Mouse (Mus musculus) midbrain, embryonic 12.5 days (tissue): ENCODE data around the gene Fam72a. TPM values are rescaled to one million over a fixed set of nuclear protein-coding genes. Genes with fewer than 3 reads are reported as not detected.
A peak's percentile ranks its signal among the peaks of the same experiment; 100 is the strongest.

Source experiments
- ATAC-seq: fragments of 200-750 bp; cut with Nextera tagmentation; 2 replicates; pipeline ENCODE4 v1.8.0; 2017; ENCODE audit warnings: low read depth, moderate TSS enrichment, moderate library complexity; ENCODE audit not compliant: low FRiP score
- H3K27ac ChIP-seq: fragments of 300-500 bp; sonication (generic); replicated peaks from 2 replicates; pipeline ENCODE4 v1.5.1; 2016; ENCODE audit warnings: mild to moderate bottlenecking
- H3K27me3 ChIP-seq: fragments of 300-500 bp; sonication (generic); 2 replicates; pipeline ENCODE4 v1.6.1; 2016; ENCODE audit warnings: mild to moderate bottlenecking
- H3K36me3 ChIP-seq: fragments of 300-500 bp; sonication (generic); 2 replicates; pipeline ENCODE4 v1.6.1; 2016
- H3K4me1 ChIP-seq: fragments of 300-500 bp; sonication (generic); 2 replicates; pipeline ENCODE4 v1.6.1; 2016
- H3K4me2 ChIP-seq: fragments of 300-500 bp; sonication (generic); replicated peaks from 2 replicates; pipeline ENCODE4 v1.6.1; 2016; ENCODE audit warnings: mild to moderate bottlenecking, moderate library complexity
- H3K4me3 ChIP-seq: fragments of 300-500 bp; sonication (generic); 2 replicates; pipeline ENCODE4 v1.5.1; 2016; ENCODE audit warnings: mild to moderate bottlenecking
- H3K9ac ChIP-seq: fragments of 300-500 bp; sonication (generic); replicated peaks from 2 replicates; pipeline ENCODE4 v1.6.1; 2016; ENCODE audit warnings: mild to moderate bottlenecking, moderate library complexity
- H3K9me3 ChIP-seq: fragments of 300-500 bp; sonication (generic); 2 replicates; pipeline ENCODE4 v1.6.1; 2016; ENCODE audit warnings: mild to moderate bottlenecking
- WGBS: fragments of 180-500 bp; shearing (Covaris S2); methylation state at CpG from one replicate; pipeline ENCODE4 v1.1.7; 2016; 5-methylcytosine and 5-hydroxymethylcytosine counted together
- polyA plus RNA-seq: library from polyadenylated mRNA; unstranded; fragments of >200 nt; fragmentation: Nextera tagmentation; extraction: Ambion mirVana; gene quantifications from 2 replicates; pipeline ENCODE4 v1.2.1, GENCODE M21; 2016

Fam72a gene
- polyA plus RNA-seq: 4.1 TPM in 2 replicates

DNA sequence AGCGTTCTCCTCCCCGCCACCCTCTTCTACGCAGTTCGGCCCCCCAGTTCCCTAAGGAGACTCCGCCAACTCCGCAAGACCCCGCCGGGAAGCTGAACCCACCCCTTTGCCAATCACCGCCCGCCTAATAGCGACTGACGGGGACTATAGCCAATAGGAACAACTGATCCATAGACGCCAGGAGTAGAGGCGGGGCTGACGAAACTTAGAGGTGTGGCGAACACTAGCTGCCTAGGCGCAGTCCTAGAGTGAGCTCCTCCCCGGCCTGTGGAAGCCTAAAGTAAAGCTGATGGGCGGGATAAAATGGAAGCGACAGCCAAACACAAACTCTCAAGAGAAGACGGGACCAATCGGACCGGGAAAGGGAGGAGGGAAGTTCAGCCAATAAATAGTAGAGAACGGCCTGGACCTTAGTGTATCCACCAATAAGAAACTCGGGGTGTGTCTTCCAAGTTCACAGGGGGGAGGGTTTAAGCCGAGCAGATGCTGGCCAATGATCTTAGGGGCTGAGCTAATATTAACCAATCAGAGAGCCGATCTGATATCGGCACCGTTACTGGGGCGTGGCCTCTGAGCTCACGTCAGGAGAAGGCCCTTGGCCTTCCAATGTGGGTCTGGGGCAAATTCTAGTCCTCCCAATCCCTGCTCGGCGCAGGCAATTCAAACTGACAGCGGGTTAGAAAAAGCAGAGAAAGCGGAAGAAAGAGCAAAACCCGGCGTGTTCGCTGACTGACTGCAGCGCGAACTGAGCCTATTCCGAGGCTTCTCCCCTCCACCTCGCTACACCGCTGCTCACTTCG, at the start of gene Fam72a, which contains the start of gene Srgap2:
Gene Fam72a, plus strand, starts transcription at position 623 of the 800 bp plus-strand sequence.
Gene Srgap2, minus strand, starts transcription at position 72 of the 800 bp plus-strand sequence.
- Histone ChIP-seq H3K9ac (peak within 1 kb of the TSS; percentile 92), H3K36me3 (no peaks in the 10 kb centered on the region), H3K4me1 (peaks cover 47% of the 10 kb centered on the region), H3K4me3 (peak within 1 kb of the TSS; percentile 64), H3K27me3 (no peaks in the 10 kb centered on the region), H3K9me3 (no peaks in the 10 kb centered on the region), H3K4me2 (peak within 1 kb of the TSS; percentile 81), H3K27ac (peak within 1 kb of the TSS; percentile 91)
- peak; percentile 97 for ATAC-seq
- WGBS: under 1% methylated on average over 44 of the region's 44 CpGs

DNA sequence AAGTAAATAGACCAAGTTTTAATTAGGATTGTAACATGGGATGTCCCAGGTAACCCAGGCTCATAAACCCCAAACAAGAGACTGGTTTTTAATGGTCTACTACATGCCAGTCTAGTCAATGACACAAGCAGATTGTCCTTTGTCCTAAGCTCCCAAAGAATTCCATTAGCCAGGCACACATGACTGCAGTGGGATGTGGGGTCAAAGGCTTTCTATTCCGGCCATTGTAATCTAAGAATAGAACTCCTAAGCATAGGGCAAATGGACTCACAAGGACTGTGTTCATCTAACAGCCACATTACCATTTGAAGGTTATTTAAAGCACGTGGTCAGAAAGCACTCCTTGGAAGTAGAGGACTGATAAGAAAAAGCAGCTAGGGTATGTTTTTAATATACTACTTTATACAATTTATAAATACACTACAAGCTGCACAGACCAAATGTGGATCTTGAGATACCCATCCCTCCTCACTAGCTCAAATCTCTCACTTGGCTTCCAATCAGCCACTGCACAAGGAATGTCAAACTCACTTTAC, 48.9 kb upstream of the Fam72a start:
- H3K9me3 ChIP-seq: peaks cover 6% of the 10 kb centered on the region
- no peaks in the 10 kb centered on the region for H3K27me3 ChIP-seq
- H3K27ac ChIP-seq: no peak overlapping the region
- ATAC-seq: no peak
- 0 out of 2 replicates have a peak, but pooled peaks cover 7% of the 10 kb centered on the region for H3K36me3 ChIP-seq
- H3K4me2 ChIP-seq: no peak overlapping the region
- no peak overlapping the region for H3K9ac ChIP-seq
- H3K4me1 ChIP-seq: peaks cover 3% of the 10 kb centered on the region; the same call in 1 of the 2 replicates
- no peak overlapping the region for H3K4me3 ChIP-seq
- 18% methylated on average over 2 of the region's 2 CpGs for WGBS

DNA sequence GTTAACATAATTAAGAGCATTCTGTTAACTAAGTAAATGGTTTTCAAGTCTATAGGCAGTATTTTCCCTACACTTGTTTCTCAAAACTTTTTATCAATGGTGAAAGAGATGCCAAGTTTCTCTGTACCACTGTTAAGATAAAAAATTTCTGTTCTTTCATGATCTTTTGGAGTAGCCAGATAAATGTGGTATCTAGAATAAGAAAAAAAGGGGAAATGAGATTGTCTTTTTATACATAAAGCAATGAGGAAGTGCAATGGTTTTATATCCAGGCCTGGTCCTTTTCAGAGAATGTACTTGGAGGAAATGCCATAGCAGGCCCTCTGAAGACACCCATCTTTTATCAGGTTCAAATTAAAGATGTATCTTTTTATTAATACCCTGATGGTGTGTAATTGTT, 46.3 kb upstream of the Fam72a start:
- Histone ChIP-seq H3K27me3 (no peaks in the 10 kb centered on the region), H3K4me2 (no peak overlapping the region), H3K4me1 (peaks cover 3% of the 10 kb centered on the region; the same call in 1 of the 2 replicates), H3K9ac (no peak overlapping the region), H3K4me3 (no peak overlapping the region), H3K36me3 (0 out of 2 replicates have a peak, but pooled peaks cover 7% of the 10 kb centered on the region), H3K9me3 (peaks cover 6% of the 10 kb centered on the region), H3K27ac (no peak overlapping the region)
- ATAC-seq: no peak

DNA sequence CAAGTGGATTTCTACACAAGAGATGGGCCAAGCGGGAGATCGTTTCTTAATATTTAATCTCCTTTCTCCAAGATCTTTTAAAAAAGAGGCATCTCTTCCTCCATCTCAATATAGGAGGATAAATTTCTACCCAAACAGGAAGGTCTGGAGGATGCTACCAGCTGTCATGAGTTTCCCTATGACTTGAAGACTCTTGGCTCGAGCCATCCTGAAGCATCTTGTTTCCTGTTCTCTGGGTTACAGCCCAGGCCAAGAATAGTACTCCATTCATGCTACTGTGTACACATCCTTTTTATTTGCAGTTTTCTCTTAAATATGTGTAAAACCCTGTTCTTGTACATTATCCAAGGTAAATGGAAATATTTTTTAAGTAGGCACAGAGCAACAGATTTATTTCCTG, 45.5 kb upstream of the Fam72a start:
- no peak for ATAC-seq
- Histone ChIP-seq H3K27ac (no peak overlapping the region), H3K9ac (no peak overlapping the region), H3K9me3 (peaks cover 6% of the 10 kb centered on the region), H3K4me2 (no peak overlapping the region), H3K27me3 (no peaks in the 10 kb centered on the region), H3K36me3 (0 out of 2 replicates have a peak, but pooled peaks cover 7% of the 10 kb centered on the region), H3K4me1 (peaks cover 8% of the 10 kb centered on the region), H3K4me3 (no peak overlapping the region)
- WGBS: 91% methylated on average over 3 of the region's 3 CpGs

DNA sequence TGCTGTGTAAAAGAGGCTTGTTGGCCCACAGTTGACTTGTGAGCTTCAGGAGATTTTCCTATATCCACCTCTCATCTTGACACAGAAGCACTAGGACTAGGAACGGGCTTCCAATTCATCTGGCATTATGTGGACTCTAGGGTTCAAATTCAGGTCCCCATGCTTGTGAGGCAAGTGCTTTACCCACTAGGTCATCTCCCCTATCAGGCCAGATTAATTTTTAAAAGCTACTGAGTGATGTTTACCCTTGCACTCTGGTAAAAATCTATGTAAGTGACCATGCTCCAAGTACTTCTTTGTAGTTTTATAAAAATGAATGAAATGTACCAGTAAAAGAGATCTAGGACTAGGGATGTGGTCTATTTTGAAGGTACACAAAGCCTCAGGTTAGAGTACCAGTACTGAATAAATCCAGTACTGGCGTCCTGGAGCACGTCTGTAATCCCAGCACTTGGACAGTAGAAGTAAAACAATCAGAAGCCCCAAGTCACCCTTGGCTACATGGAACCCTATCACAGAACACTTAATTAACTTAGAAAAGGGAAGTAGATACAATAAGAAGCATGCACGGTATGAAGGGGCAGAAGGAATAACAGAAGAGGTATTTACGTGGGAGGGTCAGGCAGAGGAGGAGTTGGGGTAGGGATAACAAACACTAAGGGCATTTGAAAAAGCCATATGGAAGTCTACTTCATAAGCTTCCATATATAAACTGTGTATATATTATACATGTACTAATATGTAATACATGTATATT, 41.4 kb upstream of the Fam72a start:
- no peak overlapping the region for H3K4me3 ChIP-seq
- H3K9me3 ChIP-seq: no peaks in the 10 kb centered on the region
- no peak overlapping the region for H3K27ac ChIP-seq
- peaks cover 9% of the 10 kb centered on the region for H3K4me1 ChIP-seq
- H3K36me3 ChIP-seq: no peaks in the 10 kb centered on the region
- no peak overlapping the region for H3K9ac ChIP-seq
- H3K27me3 ChIP-seq: no peaks in the 10 kb centered on the region
- 70% methylated on average over 5 of the region's 5 CpGs for WGBS
- ATAC-seq: no peak
- H3K4me2 ChIP-seq: no peak overlapping the region

DNA sequence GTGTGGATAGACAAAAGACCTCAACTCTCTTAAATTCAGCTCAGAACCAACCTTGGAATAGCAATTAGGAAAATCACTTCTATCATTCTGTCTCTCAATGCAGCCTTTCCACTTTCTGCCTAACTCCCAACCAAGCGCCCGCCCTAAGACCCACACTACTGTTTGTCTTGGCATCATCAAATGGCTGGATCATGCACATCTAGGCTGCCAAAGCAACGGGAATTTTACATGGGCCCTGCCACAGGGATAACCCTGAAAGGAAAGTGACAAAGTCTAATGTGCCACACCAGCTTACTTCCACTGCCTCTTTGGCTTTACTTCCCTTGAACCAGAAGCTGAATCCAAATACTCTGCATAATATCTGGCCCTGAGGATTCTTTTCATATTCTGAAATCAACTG, 38.4 kb upstream of the Fam72a start:
- Histone ChIP-seq H3K4me2 (no peak overlapping the region), H3K9me3 (no peaks in the 10 kb centered on the region), H3K9ac (no peak overlapping the region), H3K27ac (no peak overlapping the region), H3K27me3 (no peaks in the 10 kb centered on the region), H3K36me3 (no peaks in the 10 kb centered on the region), H3K4me3 (no peak overlapping the region), H3K4me1 (peaks cover 10% of the 10 kb centered on the region; the same call in 1 of the 2 replicates)
- WGBS: 87% methylated on average over 3 of the region's 3 CpGs
- ATAC-seq: no peak

DNA sequence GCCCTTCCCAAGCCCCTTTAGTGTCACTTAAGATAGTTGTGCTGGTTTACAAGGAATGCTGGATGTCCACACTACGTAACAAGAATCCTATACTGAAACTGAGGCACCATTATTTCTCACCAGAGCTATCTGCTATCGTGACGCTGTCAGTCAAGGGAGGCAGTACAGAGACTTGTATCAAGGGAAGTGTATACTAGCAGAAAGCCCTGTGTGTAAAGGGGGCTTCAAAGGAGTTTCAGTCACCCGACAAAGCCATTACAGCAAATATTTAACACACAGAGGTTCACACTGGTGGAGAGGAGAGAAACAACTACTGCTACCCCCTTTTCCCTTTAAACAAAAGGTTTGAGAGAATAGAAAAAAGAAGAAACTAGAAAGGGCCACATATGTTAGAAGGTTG, 36.1 kb upstream of the Fam72a start:
- Histone ChIP-seq H3K4me1 (peaks cover 10% of the 10 kb centered on the region; the same call in 1 of the 2 replicates), H3K27me3 (no peaks in the 10 kb centered on the region), H3K9me3 (no peaks in the 10 kb centered on the region), H3K4me2 (no peak overlapping the region), H3K36me3 (no peaks in the 10 kb centered on the region), H3K9ac (no peak overlapping the region), H3K4me3 (no peak overlapping the region), H3K27ac (no peak overlapping the region)
- no peak for ATAC-seq
- WGBS: 72% methylated on average over 4 of the region's 4 CpGs

DNA sequence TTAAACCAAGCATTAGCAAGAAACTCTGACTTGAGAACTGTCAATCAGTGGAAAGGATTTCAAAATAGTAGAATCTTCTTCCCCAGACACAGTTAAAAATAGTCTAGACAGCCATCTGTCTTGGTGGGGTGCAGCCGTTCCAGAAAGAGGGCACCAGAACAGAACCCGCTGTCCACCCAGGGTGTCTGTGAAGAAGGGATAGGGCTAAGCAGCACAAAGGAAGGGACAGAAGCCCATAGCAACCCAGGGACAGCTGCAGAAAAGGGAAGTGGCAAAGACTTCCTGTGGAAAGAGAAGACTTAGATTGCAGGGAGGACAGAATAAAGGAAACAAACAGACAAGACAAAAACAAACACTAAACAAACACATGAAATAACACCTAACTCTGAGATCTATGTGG, 35.3 kb upstream of the Fam72a start:
- no peak for ATAC-seq
- H3K36me3 ChIP-seq: no peaks in the 10 kb centered on the region
- no peak overlapping the region for H3K4me3 ChIP-seq
- H3K9ac ChIP-seq: no peak overlapping the region
- H3K4me1 ChIP-seq: peaks cover 4% of the 10 kb centered on the region; the same call in 1 of the 2 replicates
- H3K4me2 ChIP-seq: no peak overlapping the region
- H3K27ac ChIP-seq: no peak overlapping the region
- whole genome bisulfite sequencing: 75% methylated on average over 2 of the region's 2 CpGs
- H3K9me3 ChIP-seq: no peaks in the 10 kb centered on the region
- no peaks in the 10 kb centered on the region for H3K27me3 ChIP-seq

DNA sequence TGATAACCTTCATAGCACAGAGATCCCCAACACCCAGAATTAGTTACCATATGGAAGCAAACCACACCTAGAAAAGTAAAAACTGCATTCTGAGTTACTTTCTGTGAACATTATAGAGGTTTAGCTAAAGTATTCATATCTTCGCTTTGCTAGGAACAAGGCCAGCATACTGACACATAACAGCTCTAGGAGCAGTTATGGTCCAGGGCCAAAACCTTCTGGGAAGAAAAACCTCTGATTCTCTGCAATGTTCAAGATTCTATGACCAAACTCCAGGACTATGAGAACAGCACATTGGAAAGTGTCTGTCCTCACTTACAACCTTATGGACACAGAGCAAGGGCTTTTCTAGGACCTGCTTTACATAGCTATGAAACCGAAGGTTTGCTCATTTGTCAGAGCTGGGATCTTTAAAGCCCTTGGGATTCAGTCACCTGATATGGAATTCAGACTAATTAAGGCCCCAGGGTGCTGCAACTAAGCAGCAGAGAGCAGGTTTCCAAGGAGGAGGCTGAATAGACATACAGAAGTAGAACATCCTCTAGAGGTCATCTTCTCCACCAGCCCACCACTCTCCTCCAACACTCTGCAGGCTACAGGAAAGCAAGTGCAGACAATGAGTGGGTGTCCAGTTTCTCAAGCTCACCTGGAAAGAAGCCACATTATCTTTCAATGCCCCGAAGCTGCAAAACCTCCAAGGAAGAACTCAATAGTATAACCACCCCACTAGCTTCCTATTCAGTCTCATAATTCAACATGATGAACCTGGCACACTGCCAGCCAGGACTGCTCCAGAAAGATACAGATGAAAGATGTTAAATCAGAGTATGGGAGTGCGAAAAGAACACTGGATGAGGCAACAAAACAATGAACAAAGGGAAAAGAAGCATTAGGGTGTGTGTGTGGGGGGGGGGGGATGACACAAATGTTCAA, 33.5 kb upstream of the Fam72a start:
- no peak for ATAC-seq
- Histone ChIP-seq H3K4me1 (peaks cover 4% of the 10 kb centered on the region; the same call in 1 of the 2 replicates), H3K4me3 (no peak overlapping the region), H3K27ac (no peak overlapping the region), H3K9ac (no peak overlapping the region), H3K36me3 (no peaks in the 10 kb centered on the region), H3K27me3 (no peaks in the 10 kb centered on the region), H3K9me3 (no peaks in the 10 kb centered on the region), H3K4me2 (no peak overlapping the region)
- 87% methylated on average over 4 of the region's 4 CpGs for WGBS

DNA sequence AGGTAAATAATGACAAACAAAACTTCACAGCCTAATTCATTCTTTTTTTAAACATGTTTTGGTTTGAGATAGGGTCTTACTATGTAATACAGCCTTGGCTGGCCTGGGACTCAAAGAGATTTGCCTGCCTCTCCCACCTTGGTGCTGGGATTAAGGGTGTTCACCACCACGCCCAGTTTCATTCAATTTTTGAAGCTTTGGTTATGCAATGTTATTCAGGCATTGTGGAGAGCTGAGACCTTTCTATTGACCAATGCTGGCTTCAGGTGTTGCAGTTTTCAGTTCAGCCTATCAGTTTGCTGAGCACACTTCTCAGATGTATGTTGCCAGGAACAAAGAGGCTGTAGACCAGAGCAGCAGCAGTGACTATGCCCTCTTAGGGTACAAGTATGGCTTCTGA, 29.5 kb upstream of the Fam72a start:
- WGBS: 85% methylated on average over 1 of the region's 1 CpGs
- no peaks in the 10 kb centered on the region for H3K9me3 ChIP-seq
- H3K4me1 ChIP-seq: no peaks in the 10 kb centered on the region
- no peak for ATAC-seq
- no peak overlapping the region for H3K27ac ChIP-seq
- no peak overlapping the region for H3K4me2 ChIP-seq
- no peaks in the 10 kb centered on the region for H3K27me3 ChIP-seq
- H3K9ac ChIP-seq: no peak overlapping the region
- H3K36me3 ChIP-seq: no peaks in the 10 kb centered on the region
- H3K4me3 ChIP-seq: no peak overlapping the region

DNA sequence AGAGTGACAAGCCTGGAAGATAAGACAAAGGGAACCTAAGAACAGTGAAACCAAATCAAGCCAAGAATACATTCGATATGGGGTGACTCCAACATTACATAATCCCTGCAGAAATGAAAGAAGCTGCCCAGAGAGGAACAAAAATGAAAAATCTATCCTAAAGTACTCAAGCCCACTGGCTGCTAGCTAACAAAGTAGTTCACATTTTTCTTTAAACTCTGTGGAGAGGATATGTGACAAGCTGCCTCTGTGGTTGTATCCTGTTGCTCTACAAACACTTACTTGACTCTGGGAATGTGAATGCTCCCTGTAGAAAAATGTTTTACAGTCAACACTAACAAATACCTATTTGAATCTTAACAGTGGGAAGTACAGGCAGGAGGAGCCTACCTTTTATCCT, 26.0 kb upstream of the Fam72a start:
- no peaks in the 10 kb centered on the region for H3K9me3 ChIP-seq
- no peaks in the 10 kb centered on the region for H3K4me1 ChIP-seq
- H3K9ac ChIP-seq: no peak overlapping the region
- H3K27me3 ChIP-seq: no peaks in the 10 kb centered on the region
- H3K4me3 ChIP-seq: no peak overlapping the region
- H3K36me3 ChIP-seq: no peaks in the 10 kb centered on the region
- 89% methylated on average over 1 of the region's 1 CpGs for WGBS
- no peak for ATAC-seq
- no peak overlapping the region for H3K27ac ChIP-seq
- H3K4me2 ChIP-seq: no peak overlapping the region
